Mouse (Mus musculus): ENCODE results near the gene Catip. TPM values are rescaled to one million over a fixed set of nuclear protein-coding genes. Genes with fewer than 3 reads are reported as not detected.

Gene Catip
- polyA plus RNA-seq, 1 experiment: not detected

DNA sequence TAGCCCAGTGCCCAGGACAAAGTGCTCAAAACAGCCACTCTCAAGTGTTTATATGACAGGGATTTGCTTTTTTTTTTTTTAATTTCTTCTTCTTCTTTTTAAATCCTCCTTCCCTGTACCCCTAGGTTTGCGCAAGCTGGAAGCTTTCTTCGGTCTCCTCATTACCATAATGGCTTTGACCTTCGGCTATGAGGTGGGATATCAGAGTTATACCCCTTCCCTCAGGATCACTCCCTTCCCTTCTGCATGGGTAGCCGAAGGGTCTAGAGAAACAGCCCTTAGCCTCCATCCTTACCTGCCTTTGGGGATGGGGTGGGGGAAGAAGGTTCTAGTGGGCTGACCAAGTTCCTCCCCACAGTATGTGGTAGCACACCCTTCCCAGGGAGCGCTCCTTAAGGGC, 18.6 kb downstream of the Catip start:
- Histone ChIP-seq H3K27ac (ENCODE audit: control insufficient read depth, insufficient read depth, low read depth, low read length, poor library complexity) (no peak overlapping the region), H3K4me1 (ENCODE audit: control insufficient read depth, insufficient read depth, low read length) (peaks cover 9% of the 10 kb centered on the region), H3K4me3 (replicated peaks; ENCODE audit: control insufficient read depth, low read depth, low read length) (no peak overlapping the region)
- 51% methylated on average over 5 of the region's 5 CpGs for WGBS
- TF ChIP-seq CTCF (IDR thresholded peaks at IDR 0.05; ENCODE audit: control insufficient read depth, insufficient read depth, low read length) (no peak), POLR2A (IDR thresholded peaks at IDR 0.05; ENCODE audit: borderline replicate concordance, control insufficient read depth, low read depth, low read length) (no peak)

DNA sequence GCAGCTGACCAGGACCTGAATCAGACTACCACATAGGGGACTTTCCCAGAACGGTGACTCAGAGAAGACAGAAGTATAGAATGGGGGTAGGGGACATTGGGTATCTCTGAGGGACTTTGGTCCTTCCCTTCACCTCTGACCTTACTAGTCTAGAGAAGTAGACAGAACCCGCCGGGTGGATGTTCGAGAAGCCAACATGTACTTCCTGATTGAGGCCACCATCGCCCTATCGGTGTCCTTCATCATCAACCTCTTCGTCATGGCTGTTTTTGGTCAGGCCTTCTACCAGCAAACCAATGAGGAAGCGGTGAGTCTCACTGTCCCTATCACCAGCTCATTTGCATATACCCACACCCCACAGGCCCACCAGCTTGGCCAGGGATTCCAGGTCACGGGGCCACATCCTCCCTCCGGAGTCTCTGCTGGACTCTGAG, 19.7 kb downstream of the Catip start:
- WGBS: 50% methylated on average over 10 of the region's 10 CpGs
- H3K4me1 ChIP-seq (ENCODE audit: control insufficient read depth, insufficient read depth, low read length): peaks cover 6% of the 10 kb centered on the region
- H3K27ac ChIP-seq (ENCODE audit: control insufficient read depth, insufficient read depth, low read depth, low read length, poor library complexity): 0 out of 2 replicates have a peak overlapping the region, but pooled peaks have one; percentile 3
- H3K4me3 ChIP-seq (replicated peaks; ENCODE audit: control insufficient read depth, low read depth, low read length): no peak overlapping the region
- no peak for TF ChIP-seq POLR2A (IDR thresholded peaks at IDR 0.05; ENCODE audit: borderline replicate concordance, control insufficient read depth, low read depth, low read length)
- TF ChIP-seq CTCF (IDR thresholded peaks at IDR 0.05; ENCODE audit: control insufficient read depth, insufficient read depth, low read length): no peak

DNA sequence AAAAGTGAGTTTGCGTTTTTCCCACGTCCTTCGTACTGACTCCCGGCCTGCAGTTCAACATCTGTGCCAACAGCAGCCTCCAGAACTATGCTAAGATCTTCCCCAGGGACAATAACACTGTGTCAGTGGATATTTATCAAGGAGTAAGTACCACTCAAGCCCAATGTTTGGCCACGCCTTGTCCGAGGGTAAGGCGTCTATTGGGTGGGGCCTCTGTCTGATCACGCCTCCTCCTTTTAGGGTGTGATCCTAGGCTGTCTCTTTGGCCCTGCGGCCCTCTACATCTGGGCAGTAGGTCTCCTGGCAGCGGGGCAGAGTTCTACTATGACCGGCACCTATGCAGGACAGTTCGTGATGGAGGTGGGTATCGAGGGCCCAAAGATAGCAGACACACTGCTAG, 21.5 kb downstream of the Catip start:
- H3K27ac ChIP-seq (ENCODE audit: control insufficient read depth, insufficient read depth, low read depth, low read length, poor library complexity): no peak overlapping the region
- no peak overlapping the region for H3K4me3 ChIP-seq (replicated peaks; ENCODE audit: control insufficient read depth, low read depth, low read length)
- WGBS: 83% methylated on average over 13 of the region's 13 CpGs
- TF ChIP-seq CTCF (IDR thresholded peaks at IDR 0.05; ENCODE audit: control insufficient read depth, insufficient read depth, low read length) (no peak), POLR2A (IDR thresholded peaks at IDR 0.05; ENCODE audit: borderline replicate concordance, control insufficient read depth, low read depth, low read length) (no peak)
- H3K4me1 ChIP-seq (ENCODE audit: control insufficient read depth, insufficient read depth, low read length): peaks cover 6% of the 10 kb centered on the region

GRCm38 (mm10) chr1:74384525-74384924, 22.6 kb downstream of the Catip start:
- peaks cover 4% of the 10 kb centered on the region for H3K4me1 ChIP-seq (ENCODE audit: control insufficient read depth, insufficient read depth, low read length)
- H3K4me3 ChIP-seq (replicated peaks; ENCODE audit: control insufficient read depth, low read depth, low read length): no peak overlapping the region
- 84% methylated on average over 8 of the region's 8 CpGs for WGBS
- TF ChIP-seq CTCF (IDR thresholded peaks at IDR 0.05; ENCODE audit: control insufficient read depth, insufficient read depth, low read length) (no peak), POLR2A (IDR thresholded peaks at IDR 0.05; ENCODE audit: borderline replicate concordance, control insufficient read depth, low read depth, low read length) (no peak)
- H3K27ac ChIP-seq (ENCODE audit: control insufficient read depth, insufficient read depth, low read depth, low read length, poor library complexity): no peak overlapping the region

- Histone ChIP-seq H3K4me1 (ENCODE audit: control insufficient read depth, insufficient read depth, low read length) (peaks cover 2% of the 10 kb centered on the region), H3K4me3 (replicated peaks; ENCODE audit: control insufficient read depth, low read depth, low read length) (no peak overlapping the region), H3K27ac (ENCODE audit: control insufficient read depth, insufficient read depth, low read depth, low read length, poor library complexity) (no peak overlapping the region)
- no peak for TF ChIP-seq CTCF (IDR thresholded peaks at IDR 0.05; ENCODE audit: control insufficient read depth, insufficient read depth, low read length)
- WGBS: 91% methylated on average over 10 of the region's 10 CpGs
Measured at GRCm38 (mm10) chr1:74385064-74385463, 23.2 kb downstream of the Catip start.

DNA sequence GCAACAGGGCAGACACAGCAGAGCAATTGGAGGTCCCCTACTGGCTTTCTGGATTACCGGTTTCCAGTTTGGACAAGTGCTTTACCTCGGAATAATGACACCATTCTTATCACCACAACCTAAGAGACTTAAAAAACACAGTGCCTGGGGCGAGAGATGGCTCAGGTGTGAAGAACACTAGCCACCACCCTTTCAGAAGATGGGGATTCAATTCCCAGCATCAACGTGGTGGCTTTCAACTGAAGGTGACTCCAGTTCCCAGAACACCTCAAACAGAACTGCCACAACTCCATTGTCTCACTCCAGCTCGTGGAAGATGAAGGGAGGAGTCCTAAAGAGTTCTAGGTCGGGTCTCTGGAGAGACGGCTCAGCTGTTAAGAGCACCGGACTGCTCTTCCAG, 23.6 kb downstream of the Catip start:
- TF ChIP-seq CTCF (IDR thresholded peaks at IDR 0.05; ENCODE audit: control insufficient read depth, insufficient read depth, low read length) (no peak), POLR2A (IDR thresholded peaks at IDR 0.05; ENCODE audit: borderline replicate concordance, control insufficient read depth, low read depth, low read length) (no peak)
- Histone ChIP-seq H3K4me1 (ENCODE audit: control insufficient read depth, insufficient read depth, low read length) (peaks cover 3% of the 10 kb centered on the region), H3K27ac (ENCODE audit: control insufficient read depth, insufficient read depth, low read depth, low read length, poor library complexity) (no peak overlapping the region), H3K4me3 (replicated peaks; ENCODE audit: control insufficient read depth, low read depth, low read length) (no peak overlapping the region)
- 84% methylated on average over 8 of the region's 8 CpGs for WGBS

DNA sequence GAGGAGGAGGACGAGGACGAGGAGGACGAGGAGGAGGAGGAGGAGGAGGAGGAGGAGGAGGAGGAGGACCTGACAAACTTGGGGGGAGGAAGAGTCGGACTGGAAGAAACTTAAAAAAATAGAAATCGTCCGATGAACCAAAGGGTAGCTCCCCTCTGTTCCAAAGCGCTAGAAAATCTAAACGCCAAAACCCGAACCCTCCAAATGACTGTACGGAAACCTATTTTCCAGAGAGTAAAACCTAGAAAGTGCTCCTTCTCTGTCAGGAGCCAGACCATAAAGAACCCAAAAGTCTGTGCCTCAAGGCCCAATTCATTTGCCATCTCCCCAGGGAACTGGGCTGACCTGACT, 24.4 kb downstream of the Catip start:
- Histone ChIP-seq H3K27ac (ENCODE audit: control insufficient read depth, insufficient read depth, low read depth, low read length, poor library complexity) (peak overlapping the region; percentile 98), H3K4me1 (ENCODE audit: control insufficient read depth, insufficient read depth, low read length) (peaks cover 3% of the 10 kb centered on the region), H3K4me3 (replicated peaks; ENCODE audit: control insufficient read depth, low read depth, low read length) (peak overlapping the region; percentile 72)
- TF ChIP-seq POLR2A (IDR thresholded peaks at IDR 0.05; ENCODE audit: borderline replicate concordance, control insufficient read depth, low read depth, low read length) (no peak), CTCF (IDR thresholded peaks at IDR 0.05; ENCODE audit: control insufficient read depth, insufficient read depth, low read length) (no peak)
- WGBS: 26% methylated on average over 10 of the region's 10 CpGs

- H3K27ac ChIP-seq (ENCODE audit: control insufficient read depth, insufficient read depth, low read depth, low read length, poor library complexity): peak overlapping the region; percentile 98
- peak overlapping the region; percentile 72 for H3K4me3 ChIP-seq (replicated peaks; ENCODE audit: control insufficient read depth, low read depth, low read length)
- WGBS: under 1% methylated on average over 26 of the region's 26 CpGs
- TF ChIP-seq POLR2A (IDR thresholded peaks at IDR 0.05; ENCODE audit: borderline replicate concordance, control insufficient read depth, low read depth, low read length) (peak; percentile 44; the same call in 1 of the 2 replicates), CTCF (IDR thresholded peaks at IDR 0.05; ENCODE audit: control insufficient read depth, insufficient read depth, low read length) (peak; percentile 52; the same call in 1 of the 2 replicates)
- peaks cover 2% of the 10 kb centered on the region; the same call in 1 of the 2 replicates for H3K4me1 ChIP-seq (ENCODE audit: control insufficient read depth, insufficient read depth, low read length)
Measured at GRCm38 (mm10) chr1:74386714-74387385, 24.9 kb downstream of the Catip start.
